Mouse (Mus musculus) ES-E14 (cell line): ENCODE measurements around the gene Adamts17. TPM values are rescaled to one million over a fixed set of nuclear protein-coding genes. Genes with fewer than 3 reads are reported as not detected.

Experiments
- DNase-seq: peaks from one replicate; pipeline ENCODE4 v3.0.0-alpha.2; 2013; ENCODE audit warnings: low read depth, low spot score
- H3K27ac ChIP-seq: 2 replicates; pipeline ENCODE4 v1.5.1; 2012; ENCODE audit warnings: low read depth, mild to moderate bottlenecking, low read length, moderate library complexity, mixed read lengths; ENCODE audit not compliant: poor library complexity, insufficient read depth, severe bottlenecking
- H3K36me3 ChIP-seq: 2 replicates; pipeline ENCODE4 v1.6.1; 2012; ENCODE audit warnings: mild to moderate bottlenecking, low read length, moderate library complexity, mixed read lengths; ENCODE audit not compliant: control insufficient read depth, poor library complexity, insufficient read depth, severe bottlenecking
- H3K4me1 ChIP-seq, 2 experiments: fragments of 150-350 bp in 1 of 2; sonication (generic) in 1 of 2; 2 replicates each; pipeline ENCODE4 v1.6.1; 2012; ENCODE audit warnings: low read length in 2 of 2, mild to moderate bottlenecking in 1 of 2, mixed read lengths in 1 of 2; ENCODE audit not compliant: control insufficient read depth in 2 of 2, insufficient read depth in 2 of 2, poor library complexity in 1 of 2
- H3K4me3 ChIP-seq, 2 experiments: fragments of 150-350 bp in 1 of 2; sonication (generic) in 1 of 2; 2 replicates each; pipeline ENCODE4 v1.5.1; 2012; ENCODE audit warnings: low read length in 2 of 2, low read depth in 1 of 2, mild to moderate bottlenecking in 1 of 2, mixed read lengths in 1 of 2; ENCODE audit not compliant: insufficient read depth in 1 of 2, poor library complexity in 1 of 2, severe bottlenecking in 1 of 2
- H3K9ac ChIP-seq: 2 replicates; pipeline ENCODE4 v1.6.1; 2012; ENCODE audit warnings: low read depth, mild to moderate bottlenecking, low read length, mixed read lengths; ENCODE audit not compliant: poor library complexity, insufficient read depth, severe bottlenecking
- H3K9me3 ChIP-seq: fragments of 150-350 bp; sonication (generic); 2 replicates; pipeline ENCODE4 v1.6.1; 2012; ENCODE audit warnings: low read depth, mild to moderate bottlenecking, low read length; ENCODE audit not compliant: control insufficient read depth, insufficient read depth
- CHD2 ChIP-seq: IDR thresholded peaks from 2 replicates; pipeline ENCODE4 v1.6.1; 2014; ENCODE audit warnings: mild to moderate bottlenecking, low read depth, low read length, inconsistent platforms
- HCFC1 ChIP-seq: IDR thresholded peaks from 2 replicates; pipeline ENCODE4 v1.6.1; 2012; ENCODE audit warnings: low read length, inconsistent platforms, borderline replicate concordance; ENCODE audit not compliant: insufficient read depth
- MAFK ChIP-seq: IDR thresholded peaks from 2 replicates; pipeline ENCODE4 v1.6.1; 2014; ENCODE audit warnings: mild to moderate bottlenecking, low read depth, low read length, inconsistent platforms; ENCODE audit not compliant: insufficient read depth
- ZC3H11A ChIP-seq: IDR thresholded peaks from 2 replicates; pipeline ENCODE4 v1.6.1; 2012; ENCODE audit warnings: low read depth, mild to moderate bottlenecking, inconsistent platforms, low read length, borderline replicate concordance
- ZNF384 ChIP-seq: IDR thresholded peaks from 2 replicates; pipeline ENCODE4 v1.6.1; 2012; ENCODE audit warnings: low read depth, low read length, inconsistent platforms
- in situ Hi-C, 2 experiments: fragments of 600-800 bp; cut with MboI; formaldehyde crosslinking; loops; one replicate each; pipeline ENCODE4 v1.15.1; 2025; ENCODE audit warnings: low sequenced_read_pairs in 2 of 2, inconsistent platforms in 1 of 2; ENCODE audit not compliant: unreplicated experiment in 2 of 2
- total RNA-seq: library from RNA; depleted of rRNA; stranded (reverse); fragments of 300-350 nt; gene quantifications from 2 replicates; pipeline ENCODE4 v1.2.3, GENCODE M21; 2012

Adamts17 gene
- total RNA-seq, 1 experiment = 2.0 TPM

DNA sequence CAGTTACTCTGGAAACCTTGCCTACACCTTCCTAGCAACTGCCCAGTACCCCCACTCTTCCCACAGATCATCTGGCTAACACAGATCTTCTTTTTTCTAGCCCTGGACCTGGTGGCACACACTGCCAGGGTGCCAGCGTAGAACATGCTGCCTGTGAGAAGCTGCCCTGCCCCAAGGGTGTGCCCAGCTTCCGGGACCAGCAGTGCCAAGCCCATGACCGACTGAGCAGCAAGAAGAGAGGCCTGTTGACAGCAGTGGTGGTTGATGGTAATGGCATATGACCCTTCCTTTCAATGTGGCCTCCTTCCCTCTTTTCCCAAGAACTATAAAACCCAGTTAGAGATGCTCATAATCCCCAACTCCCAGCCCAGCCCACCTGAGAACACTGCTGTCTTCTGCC lies 202.2 kb downstream of the Adamts17 start:
- Histone ChIP-seq H3K27ac (no peak overlapping the region), H3K4me1 (no peaks in the 10 kb centered on the region), H3K36me3 (no peaks in the 10 kb centered on the region), H3K4me3 (no peak overlapping the region), H3K9me3 (no peaks in the 10 kb centered on the region), H3K9ac (no peak overlapping the region)
- DNase-seq = no peak
- no peak for TF ChIP-seq ZNF384
- no peak for TF ChIP-seq ZC3H11A
- in situ Hi-C loops = no loop called here

DNA sequence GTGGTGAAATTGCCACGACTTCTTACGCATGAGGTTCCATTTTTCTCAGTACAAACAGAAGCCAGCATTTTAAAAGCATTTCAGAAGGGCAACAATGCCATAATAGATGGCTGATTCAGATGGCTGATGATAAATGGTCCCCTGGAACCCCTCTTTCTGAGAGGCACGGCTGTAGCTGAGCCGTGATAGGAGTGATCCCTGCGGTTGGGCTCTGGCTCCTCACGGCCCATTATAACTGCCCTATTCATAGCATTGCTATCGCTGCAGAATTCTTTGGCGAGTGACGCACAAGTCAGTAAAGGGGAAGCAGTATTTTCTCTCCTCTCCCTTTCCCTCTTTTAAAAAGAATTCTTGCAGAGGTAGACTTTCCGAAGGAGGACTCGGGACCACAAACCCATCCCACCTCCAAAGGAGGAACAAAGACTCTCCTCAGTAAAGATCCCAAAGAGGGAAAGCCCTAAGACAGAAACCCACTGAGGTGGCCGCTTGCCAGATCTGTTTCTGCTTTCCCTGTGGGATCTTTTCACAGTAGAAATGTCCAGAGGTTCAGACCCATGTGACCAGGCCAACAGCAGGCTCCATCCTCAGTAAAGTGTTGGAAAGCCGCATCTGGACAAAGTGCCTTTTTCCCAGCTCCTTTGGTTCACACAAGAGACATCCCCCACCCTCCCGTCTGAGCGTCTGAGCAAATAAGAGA lies 204.7 kb downstream of the Adamts17 start:
- Histone ChIP-seq H3K4me3 (no peak overlapping the region), H3K9me3 (no peaks in the 10 kb centered on the region), H3K27ac (no peak overlapping the region), H3K9ac (no peak overlapping the region), H3K36me3 (no peaks in the 10 kb centered on the region), H3K4me1 (no peaks in the 10 kb centered on the region)
- no peak for DNase-seq
- TF ChIP-seq HCFC1 (no peak), MAFK (no peak)
- in situ Hi-C loops = no loop called here

DNA sequence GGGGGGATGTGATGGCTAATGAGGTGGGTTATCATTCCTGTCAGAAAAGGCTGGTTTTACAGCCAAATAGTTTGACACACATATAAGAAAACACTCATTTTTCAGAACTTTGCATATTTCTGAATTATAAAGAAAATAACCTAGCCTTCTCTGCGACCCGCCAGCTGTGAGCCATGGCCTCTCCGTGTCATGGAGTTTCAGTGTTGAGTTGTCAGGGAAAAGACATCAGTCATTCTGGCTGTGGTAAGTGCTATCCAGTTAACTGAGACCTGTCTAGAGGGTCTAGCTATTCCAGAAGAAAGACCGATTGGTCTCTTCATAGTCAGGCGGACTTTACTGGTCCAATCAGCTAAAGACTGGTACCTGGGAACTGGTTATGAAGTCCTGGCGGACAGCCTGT lies 205.7 kb downstream of the Adamts17 start:
- Histone ChIP-seq H3K9me3 (no peaks in the 10 kb centered on the region), H3K27ac (no peak overlapping the region), H3K36me3 (no peaks in the 10 kb centered on the region), H3K9ac (no peak overlapping the region), H3K4me3 (no peak overlapping the region), H3K4me1 (no peaks in the 10 kb centered on the region)
- no peak for TF ChIP-seq ZNF384
- TF ChIP-seq ZC3H11A = no peak
- TF ChIP-seq MAFK = no peak
- TF ChIP-seq CHD2 = no peak
- no peak for TF ChIP-seq HCFC1
- in situ Hi-C loops = no loop called here
- DNase-seq = no peak

DNA sequence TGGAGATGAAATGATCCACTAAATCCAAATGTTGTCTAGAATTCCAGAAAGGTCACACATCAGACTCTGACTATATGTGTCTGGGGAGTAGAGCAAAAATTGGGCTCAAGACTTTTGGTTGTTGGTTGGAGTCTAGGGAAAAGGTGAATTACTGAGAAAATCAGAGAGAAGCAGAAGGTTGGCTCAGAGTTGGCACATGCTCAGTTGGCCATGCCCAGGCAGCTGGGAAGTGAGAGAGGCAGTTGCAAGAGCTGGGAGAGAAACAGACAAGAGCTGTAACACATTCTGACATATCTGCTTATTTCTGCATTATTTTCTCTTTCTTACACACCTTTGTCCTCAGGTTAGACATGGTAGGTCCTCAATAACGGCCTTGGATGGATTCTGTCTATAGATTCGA lies 209.7 kb downstream of the Adamts17 start:
- Histone ChIP-seq H3K9ac (no peak overlapping the region), H3K4me3 (no peak overlapping the region), H3K36me3 (no peaks in the 10 kb centered on the region), H3K9me3 (no peaks in the 10 kb centered on the region), H3K27ac (no peak overlapping the region), H3K4me1 (no peaks in the 10 kb centered on the region)
- in situ Hi-C loops = no loop called here
- no peak for DNase-seq
- TF ChIP-seq CHD2 = no peak
- TF ChIP-seq ZNF384 = no peak
- no peak for TF ChIP-seq ZC3H11A
- no peak for TF ChIP-seq MAFK
- no peak for TF ChIP-seq HCFC1

DNA sequence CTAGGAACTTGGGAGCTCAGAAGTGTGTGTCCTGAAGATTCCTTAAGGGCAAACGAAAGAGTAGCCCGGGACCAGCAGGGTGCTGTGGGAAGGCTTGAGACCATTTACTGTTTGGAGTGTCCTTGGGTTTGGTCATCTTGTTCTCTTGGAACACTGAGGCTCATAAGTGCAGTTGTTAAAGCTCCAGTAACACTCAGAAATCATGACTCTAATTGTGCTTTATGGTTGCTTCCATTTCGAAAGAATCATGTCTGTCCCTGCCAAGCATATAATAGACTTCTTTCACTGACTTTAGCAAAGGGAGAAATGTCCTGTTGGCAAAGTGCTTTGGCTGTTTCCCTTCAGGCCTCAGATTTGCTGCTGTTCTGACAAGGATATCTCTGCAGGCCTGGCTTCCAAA lies 210.9 kb downstream of the Adamts17 start:
- Histone ChIP-seq H3K9me3 (no peaks in the 10 kb centered on the region), H3K36me3 (no peaks in the 10 kb centered on the region), H3K27ac (no peak overlapping the region), H3K9ac (no peak overlapping the region), H3K4me1 (no peaks in the 10 kb centered on the region), H3K4me3 (no peak overlapping the region)
- no peak for DNase-seq
- no peak for TF ChIP-seq MAFK
- TF ChIP-seq CHD2 = no peak
- no peak for TF ChIP-seq ZC3H11A
- TF ChIP-seq HCFC1 = no peak
- TF ChIP-seq ZNF384 = no peak
- in situ Hi-C loops = no loop called here
